In genomic region chr3:116277146-116277545, GRCm38 (mm10) we compare ENCODE assay signal across 36 mouse cellular contexts. TPM values are rescaled to one million over a fixed set of nuclear protein-coding genes. Genes with fewer than 3 reads are reported as not detected.
"Had no signal": no experiment of that assay in that cellular context is flagged by ENCODE, and none has a peak within 500 bp of the region (broad histone marks: within the 10 kb centered on the region; RNA-seq: fewer than 3 reads in every experiment).

No protein-coding gene starts in this region.

- ATAC-seq: liver, embryonic 12.5 days; liver, postnatal 0 days; lung, postnatal 0 days; midbrain, embryonic 13.5 days; midbrain, embryonic 15.5 days; midbrain, embryonic 16.5 days had no signal

- H3K36me3 ChIP-seq: liver, embryonic 13.5 days; liver, embryonic 15.5 days; lung, embryonic 15.5 days; midbrain, embryonic 12.5 days; midbrain, embryonic 13.5 days; midbrain, embryonic 15.5 days had no signal

- H3K4me1 ChIP-seq: limb, embryonic 10.5 days; limb, embryonic 15.5 days; liver, embryonic 12.5 days; liver, embryonic 13.5 days; liver, embryonic 15.5 days; lung, embryonic 15.5 days; megakaryocyte, embryonic 14.5 days; midbrain, embryonic 10.5 days; midbrain, embryonic 12.5 days; midbrain, embryonic 15.5 days; neural tube, embryonic 12.5 days had no signal

- H3K9me3 ChIP-seq: limb, embryonic 10.5 days; limb, embryonic 12.5 days; limb, embryonic 13.5 days; limb, embryonic 15.5 days; liver, embryonic 12.5 days; liver, embryonic 13.5 days; liver, embryonic 15.5 days; lung, embryonic 15.5 days; megakaryocyte, embryonic 14.5 days; midbrain, embryonic 10.5 days; midbrain, embryonic 12.5 days; midbrain, embryonic 13.5 days; midbrain, embryonic 15.5 days; neural tube, embryonic 12.5 days had no signal

- H3K9ac ChIP-seq: limb, embryonic 12.5 days; limb, embryonic 13.5 days; limb, embryonic 15.5 days; liver, embryonic 12.5 days; liver, embryonic 13.5 days; liver, embryonic 14.5 days; liver, embryonic 15.5 days; liver, postnatal 0 days; lung, embryonic 14.5 days; lung, embryonic 15.5 days; midbrain, embryonic 12.5 days; midbrain, embryonic 13.5 days; midbrain, embryonic 15.5 days; neural tube, embryonic 12.5 days had no signal

- H3K4me2 ChIP-seq: limb, embryonic 12.5 days; limb, embryonic 13.5 days; limb, embryonic 15.5 days; liver, embryonic 11.5 days; liver, embryonic 12.5 days; liver, embryonic 13.5 days; liver, embryonic 15.5 days; lung, embryonic 14.5 days; lung, embryonic 15.5 days; midbrain, embryonic 11.5 days; midbrain, embryonic 12.5 days; midbrain, embryonic 13.5 days; midbrain, embryonic 15.5 days; neural tube, embryonic 12.5 days had no signal

- H3K27me3 ChIP-seq: limb, embryonic 12.5 days; limb, embryonic 13.5 days; limb, embryonic 15.5 days; liver, embryonic 12.5 days; liver, embryonic 13.5 days; liver, embryonic 15.5 days; lung, embryonic 15.5 days; megakaryocyte, embryonic 14.5 days; midbrain, embryonic 12.5 days; midbrain, embryonic 13.5 days; midbrain, embryonic 15.5 days; neural tube, embryonic 12.5 days had no signal

- H3K4me3 ChIP-seq: limb, embryonic 10.5 days; limb, embryonic 12.5 days; limb, embryonic 13.5 days; limb, embryonic 15.5 days; liver, embryonic 12.5 days; liver, embryonic 13.5 days; liver, embryonic 15.5 days; lung, embryonic 15.5 days; megakaryocyte, embryonic 14.5 days; midbrain, embryonic 10.5 days; midbrain, embryonic 12.5 days; midbrain, embryonic 13.5 days; midbrain, embryonic 15.5 days; myocyte; neural tube, embryonic 12.5 days had no signal

- H3K27ac ChIP-seq: limb, embryonic 10.5 days; limb, embryonic 12.5 days; limb, embryonic 13.5 days; limb, embryonic 15.5 days; liver, embryonic 12.5 days; liver, embryonic 13.5 days; liver, embryonic 14.5 days; liver, embryonic 15.5 days; lung, embryonic 15.5 days; macrophage; midbrain, embryonic 10.5 days; midbrain, embryonic 12.5 days; midbrain, embryonic 13.5 days; midbrain, embryonic 15.5 days; neural tube, embryonic 12.5 days had no signal

- DNase-seq: left cerebral cortex, postnatal 4 days; liver; liver, embryonic 13.5 days; liver, postnatal 0 days; lung, adult 18-20 months; lung, adult 2 months; lung, embryonic 14.5 days; lung, postnatal 10 days; lung, postnatal 14 days; lung, postnatal 36 days; lung, postnatal 4 days; midbrain, embryonic 14.5 days had no signal

RNA-seq across cellular contexts. Expression of gene Gpr88, which starts 23.8 kb away (rescaled TPM):
- total RNA-seq: liver, adult 2 months; megakaryocyte progenitor cell, adult 5-6 weeks; megakaryocyte-erythroid progenitor cell, adult 5-6 weeks; monocyte, adult 5-6 weeks had no signal
- polyA plus RNA-seq: liver, adult 2 months; macrophage; midbrain, embryonic 10.5 days; myocyte had no signal
